Mouse (Mus musculus) B cell, adult 2 months (primary cell): ENCODE results near the gene Aoc2.
"Not testable (repeated sequence)": the region's sequence is repeated elsewhere in the genome, so short reads cannot be mapped to it uniquely, and the experiment has no call there.

ENCODE experiments used
- DNase-seq, 2 experiments: peaks; one replicate each; pipeline ENCODE4 v3.0.0; 2022

Gene Aoc2

GRCm38 (mm10) chr11:101315665-101316500 lies 9.0 kb upstream of the Aoc2 start, which contains the start of gene Psme3:
Gene Psme3, plus strand, starts transcription at chr11:101316213.
- peak; percentile 92 to 95 for DNase-seq

GRCm38 (mm10) chr11:101316501-101316917 lies 8.4 kb upstream of the Aoc2 start:
- no peak for DNase-seq

- DNase-seq: peak; percentile 28 to 42
These were observed 1.3 kb upstream of the Aoc2 start for GRCm38 (mm10) chr11:101323609-101324008.

GRCm38 (mm10) chr11:101325201-101325600 lies 338 bp downstream of the Aoc2 start:
- DNase-seq: not testable (repeated sequence)

GRCm38 (mm10) chr11:101326147-101326546 lies 1.3 kb downstream of the Aoc2 start:
- no peak for DNase-seq

GRCm38 (mm10) chr11:101327311-101327710 lies 2.4 kb downstream of the Aoc2 start:
- DNase-seq: no peak

- DNase-seq: no peak
These were observed 4.2 kb downstream of the Aoc2 start for GRCm38 (mm10) chr11:101328941-101329635.

GRCm38 (mm10) chr11:101330371-101330924 lies 5.6 kb downstream of the Aoc2 start, which contains the start of gene Aoc3:
Gene Aoc3, plus strand, starts transcription at chr11:101330605.
- DNase-seq: no peak

GRCm38 (mm10) chr11:101330961-101331360 lies 6.1 kb downstream of the Aoc2 start:
- DNase-seq: not testable (repeated sequence)

GRCm38 (mm10) chr11:101332537-101332936 lies 7.7 kb downstream of the Aoc2 start:
- no peak for DNase-seq

GRCm38 (mm10) chr11:101334023-101334422 lies 9.2 kb downstream of the Aoc2 start:
- DNase-seq: no peak

GRCm38 (mm10) chr11:101334516-101334915 lies 9.7 kb downstream of the Aoc2 start:
- DNase-seq: no peak

GRCm38 (mm10) chr11:101335685-101336084 lies 10.8 kb downstream of the Aoc2 start:
- peak in 1 of 2 experiments; percentile 17 for DNase-seq

- DNase-seq: no peak
These were observed 13.4 kb downstream of the Aoc2 start for GRCm38 (mm10) chr11:101338123-101338760.

- DNase-seq: no peak
These were observed 22.4 kb downstream of the Aoc2 start for GRCm38 (mm10) chr11:101347083-101347775.

GRCm38 (mm10) chr11:101348774-101349173 lies 23.9 kb downstream of the Aoc2 start:
- no peak for DNase-seq

GRCm38 (mm10) chr11:101349216-101349615 lies 24.4 kb downstream of the Aoc2 start:
- DNase-seq: no peak

GRCm38 (mm10) chr11:101351100-101351720 lies 26.3 kb downstream of the Aoc2 start:
- no peak for DNase-seq

GRCm38 (mm10) chr11:101351721-101352111 lies 26.9 kb downstream of the Aoc2 start:
- DNase-seq: no peak

- DNase-seq: no peak
These were observed 28.6 kb downstream of the Aoc2 start for GRCm38 (mm10) chr11:101353436-101353835.

GRCm38 (mm10) chr11:101354438-101355010 lies 29.7 kb downstream of the Aoc2 start:
- no peak for DNase-seq

- no peak for DNase-seq
These were observed 31.1 kb downstream of the Aoc2 start for GRCm38 (mm10) chr11:101355916-101356315.
